Mouse (Mus musculus): ENCODE data around the gene Lrrc28.

Lrrc28 gene

DNA sequence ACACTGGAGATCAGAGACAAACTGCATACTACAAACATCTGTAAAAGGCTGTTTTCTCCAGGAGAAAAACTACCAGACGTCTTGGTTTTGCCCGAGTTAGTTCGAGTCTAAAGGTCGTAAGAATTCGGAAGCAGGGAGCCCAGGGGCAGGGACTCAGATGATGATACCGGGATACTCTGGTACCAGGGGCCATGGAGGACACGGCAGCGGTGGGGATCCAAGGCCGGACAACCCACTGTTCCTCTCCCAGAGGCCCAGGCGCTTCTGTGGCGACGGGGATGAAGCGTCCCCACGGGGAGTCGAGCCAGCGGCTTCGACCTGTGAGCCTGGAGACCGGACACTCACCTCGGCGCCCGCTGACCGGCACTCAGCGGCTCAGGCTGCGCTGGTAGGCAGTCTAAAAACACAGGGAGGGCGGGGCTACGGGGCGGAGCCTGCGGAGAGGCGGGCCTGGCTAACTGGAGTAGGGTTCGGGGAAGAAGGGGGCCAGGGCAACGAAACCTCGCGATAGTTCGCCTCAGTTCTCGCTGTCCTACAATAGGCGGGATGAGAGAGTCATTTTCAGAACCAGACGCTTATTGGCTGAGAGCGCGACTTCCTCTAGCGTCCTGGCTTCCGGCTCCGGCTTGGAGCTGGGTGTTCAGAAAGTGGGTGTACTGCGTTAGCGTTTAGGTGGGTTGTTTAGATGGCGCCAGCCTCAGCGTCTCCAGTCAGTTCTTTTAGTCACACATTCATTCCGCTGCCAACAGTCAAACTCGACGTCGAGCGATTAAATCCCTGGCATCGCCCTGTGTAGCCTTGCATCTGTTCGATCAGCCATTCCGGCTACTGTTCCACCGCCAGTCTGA, at the start of gene Lrrc28:
TSS of gene Lrrc28 (minus strand) at position 436 of the 848 bp plus-strand sequence.
- peak; percentile 100 for DNase-seq (ENCODE audit: low spot score)

DNA sequence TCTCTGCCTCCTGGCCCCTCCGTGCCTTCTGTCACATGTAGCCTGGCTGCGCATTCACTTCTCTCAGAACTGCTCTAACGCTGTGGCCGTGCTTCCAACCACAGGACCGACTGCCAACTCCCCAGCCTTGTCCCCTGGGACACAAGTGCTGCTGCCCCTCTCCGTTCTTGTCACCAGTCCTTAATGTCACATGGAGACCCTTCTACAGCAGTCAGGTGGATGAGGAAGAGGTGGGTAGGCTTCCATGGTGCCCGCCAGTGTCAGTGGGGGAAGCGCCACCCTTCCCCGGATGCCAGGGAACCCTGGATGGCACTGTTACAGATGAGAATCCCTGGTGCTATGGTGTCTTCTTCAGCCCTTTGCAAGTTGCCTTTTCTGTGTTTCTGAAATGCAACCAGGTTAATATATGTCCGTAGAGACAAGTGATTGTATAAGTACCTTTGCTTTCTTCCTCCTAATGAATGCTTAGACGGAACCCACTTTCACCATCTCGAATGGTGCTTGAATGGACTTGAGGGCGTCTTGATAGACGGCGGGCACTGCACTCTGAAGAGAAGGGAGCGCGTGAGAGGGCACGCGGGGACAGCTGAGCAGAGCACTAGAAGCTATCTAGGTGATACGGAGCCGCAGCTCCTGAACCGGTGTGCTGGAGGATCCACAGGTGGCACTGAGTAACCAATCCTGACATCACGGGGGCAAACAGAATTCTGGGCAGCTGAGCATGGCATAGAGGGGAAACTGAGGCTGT, 47.9 kb upstream of the Lrrc28 start:
- no peak for DNase-seq (ENCODE audit: low spot score)

DNA sequence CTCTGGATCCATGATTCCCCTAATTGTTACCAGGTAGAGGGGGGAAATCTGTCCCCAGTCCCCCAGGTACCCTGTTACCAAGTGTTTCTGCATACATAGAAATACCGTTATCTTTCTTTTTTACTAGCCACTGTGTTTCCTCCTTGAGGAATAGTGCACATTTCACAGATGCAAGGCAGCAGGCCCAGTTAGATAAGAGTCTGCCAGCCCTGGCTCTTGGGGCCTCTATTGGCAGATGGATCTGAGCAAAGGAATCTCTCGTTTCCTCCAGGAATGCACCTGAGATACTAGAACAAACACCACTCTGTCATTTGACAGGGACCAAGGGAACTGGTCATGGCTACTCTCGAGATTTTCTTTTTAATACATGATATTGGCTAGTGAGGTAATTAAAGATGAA, 47.1 kb upstream of the Lrrc28 start:
- no peak for DNase-seq (ENCODE audit: low spot score)

DNA sequence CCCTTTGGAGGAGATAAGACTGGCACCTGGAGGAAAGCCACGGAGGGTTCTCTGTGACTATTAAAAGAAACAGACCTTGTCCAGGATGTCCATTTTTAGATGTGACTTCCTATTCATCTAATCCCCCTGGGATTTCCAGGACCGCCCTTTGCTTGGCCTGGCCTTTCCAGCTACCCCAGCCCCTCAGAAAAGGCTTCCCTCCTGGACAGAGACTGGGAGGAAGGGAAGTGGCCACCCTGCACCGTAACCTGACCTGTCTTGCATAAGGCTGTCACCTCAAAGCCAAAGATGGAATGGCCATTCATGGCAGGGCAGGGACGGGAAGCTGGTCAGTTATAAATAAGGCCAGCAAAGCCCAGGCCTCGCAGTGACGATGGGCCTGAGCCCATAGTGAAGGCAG, 46.0 kb upstream of the Lrrc28 start:
- no peak for DNase-seq (ENCODE audit: low spot score)

DNA sequence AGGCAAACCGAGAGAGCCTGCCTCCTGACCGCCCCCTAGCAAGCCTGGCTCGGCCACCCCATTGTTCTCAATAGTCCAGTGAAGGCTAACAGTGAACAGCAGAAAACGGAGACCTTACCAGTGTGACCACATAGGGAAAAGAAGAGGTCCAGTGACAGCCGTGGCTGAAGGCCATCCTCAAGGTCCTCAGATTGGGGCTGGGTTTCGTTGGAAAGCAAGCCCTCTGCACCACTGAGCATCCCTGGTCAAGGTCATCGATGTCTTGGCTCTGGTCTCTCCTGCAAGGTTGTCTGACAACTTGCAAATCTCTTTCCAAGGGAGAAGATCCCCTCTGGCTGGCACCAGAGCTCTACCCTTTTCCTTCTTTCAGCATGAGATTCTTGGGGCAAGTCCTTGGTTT, 44.7 kb upstream of the Lrrc28 start:
- DNase-seq (ENCODE audit: low spot score) = no peak

DNA sequence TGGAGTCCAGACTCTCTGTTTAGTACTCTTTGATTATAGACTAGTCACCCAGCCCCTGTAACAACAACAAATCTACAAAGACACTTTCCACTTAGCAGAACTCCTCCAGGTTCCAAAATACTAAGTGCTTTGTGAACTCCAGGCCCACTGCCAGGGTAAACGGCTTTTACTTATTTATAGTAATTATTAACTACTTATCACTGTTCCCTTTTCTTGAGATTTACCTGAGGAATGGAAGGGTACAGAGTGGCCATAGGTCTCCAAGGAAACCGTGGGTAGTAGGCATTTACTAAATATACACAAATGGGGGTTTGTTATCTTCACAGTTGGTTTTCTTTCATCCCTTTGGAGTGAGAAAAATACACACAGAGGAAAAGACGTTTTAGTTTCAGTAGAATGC, 43.2 kb upstream of the Lrrc28 start:
- DNase-seq (ENCODE audit: low spot score) = no peak

DNA sequence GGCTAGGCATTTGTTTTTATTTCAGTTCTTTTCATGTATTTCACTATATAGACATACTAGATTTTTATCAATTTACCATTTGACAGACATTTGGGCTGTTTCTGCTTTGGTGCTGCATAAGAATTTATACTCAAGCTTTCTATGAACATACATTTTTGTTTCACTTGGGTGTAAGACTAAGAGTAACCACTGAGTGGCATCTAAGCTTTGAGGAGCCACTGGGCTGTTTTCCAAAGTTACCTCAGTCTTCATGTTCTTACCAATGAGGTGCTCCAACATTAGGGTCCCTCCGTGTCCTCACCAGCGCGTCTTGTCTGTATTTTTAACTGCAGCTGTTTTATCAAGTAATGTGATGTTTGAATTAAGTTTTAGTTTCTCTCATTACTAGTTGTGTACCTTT, 41.5 kb upstream of the Lrrc28 start:
- no peak for DNase-seq (ENCODE audit: low spot score)

DNA sequence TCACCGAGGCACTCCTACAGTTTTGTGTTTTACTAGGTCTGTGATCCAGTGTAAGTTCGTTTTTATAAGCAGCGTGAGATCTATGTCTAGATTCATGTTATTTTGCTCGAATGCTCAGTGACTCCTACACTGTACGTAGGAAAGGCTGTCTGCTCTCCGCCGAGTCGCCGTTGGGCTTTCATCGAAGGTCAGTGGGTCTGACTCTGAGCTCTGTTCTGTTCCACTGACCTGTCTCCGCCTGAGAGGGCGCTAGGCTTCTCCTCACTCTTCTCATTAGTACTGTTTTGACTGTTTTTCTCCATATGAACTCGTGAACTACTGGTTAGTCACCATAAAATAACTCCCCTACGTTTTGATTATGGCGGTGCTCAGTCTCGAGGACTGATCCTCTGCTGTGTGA, 37.9 kb upstream of the Lrrc28 start:
- no peak for DNase-seq (ENCODE audit: low spot score)

DNA sequence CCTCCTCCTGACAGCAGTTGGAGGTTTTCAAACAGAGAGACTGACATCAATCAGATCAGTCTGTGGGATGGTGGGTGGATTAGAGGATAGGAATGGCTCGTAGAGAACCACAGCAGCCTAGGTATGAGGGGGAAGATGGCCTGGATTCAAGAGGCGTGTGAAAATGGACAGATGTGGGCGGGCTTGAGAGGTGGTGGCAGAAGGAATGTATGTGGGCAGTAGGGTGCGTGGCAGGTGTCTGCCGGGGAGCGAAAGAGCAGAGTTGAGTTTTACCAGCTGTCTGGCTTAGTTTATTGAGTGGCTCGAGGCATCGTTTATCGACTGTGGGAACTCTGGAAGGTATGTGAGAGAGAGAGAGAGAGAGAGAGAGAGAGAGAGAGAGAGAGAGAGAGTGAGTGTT, 36.0 kb upstream of the Lrrc28 start:
- DNase-seq (ENCODE audit: low spot score) = no peak

DNA sequence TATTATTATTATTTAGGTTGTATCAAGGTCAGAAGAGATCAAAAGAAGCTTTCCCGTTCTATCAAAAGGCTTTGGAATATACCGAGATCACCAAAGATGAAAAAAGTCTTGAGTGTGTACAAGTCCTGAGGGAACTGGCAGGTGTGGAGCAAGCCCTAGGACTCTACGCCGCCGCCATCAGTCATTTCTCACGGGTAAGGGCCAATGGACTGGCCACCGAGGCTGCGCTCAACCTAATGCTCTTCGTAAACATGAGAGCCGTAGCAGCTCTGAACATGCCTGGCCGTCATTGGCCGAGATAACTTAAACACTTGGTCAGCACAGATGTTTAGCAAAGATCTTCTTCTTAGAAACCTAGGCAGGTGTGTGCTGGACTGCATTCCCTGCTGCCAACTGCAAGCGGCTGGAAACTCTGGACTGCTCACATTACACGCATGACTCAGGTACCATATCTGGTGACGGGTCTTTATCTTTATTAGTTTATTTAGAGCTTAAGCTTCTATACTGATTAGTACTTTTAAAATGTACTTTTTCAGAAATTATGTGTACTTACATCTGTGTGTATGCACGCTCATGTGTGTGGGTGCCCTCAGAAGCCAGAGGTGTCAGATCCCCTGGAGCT, 33.9 kb upstream of the Lrrc28 start:
- no peak for DNase-seq (ENCODE audit: low spot score)

DNA sequence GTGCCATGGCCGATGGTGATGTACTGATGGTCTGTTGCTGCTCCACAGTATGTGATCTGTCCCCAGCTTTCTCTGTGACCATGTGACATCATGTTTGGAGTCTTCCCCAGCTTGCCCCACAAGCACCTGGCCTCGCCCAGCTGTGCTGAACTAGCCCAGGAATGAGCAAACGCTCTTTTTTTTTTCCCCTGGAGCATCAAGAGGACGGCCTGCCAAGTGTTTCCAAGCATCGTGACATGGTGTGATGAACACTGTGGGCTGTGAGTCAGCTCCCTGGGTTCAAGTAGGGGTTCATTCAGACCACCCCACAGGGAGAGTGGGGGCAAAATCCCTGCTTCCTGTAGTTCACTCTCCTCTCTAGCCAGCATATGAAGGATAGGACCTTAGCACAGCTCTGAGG, 28.6 kb upstream of the Lrrc28 start:
- no peak for DNase-seq (ENCODE audit: low spot score)

DNA sequence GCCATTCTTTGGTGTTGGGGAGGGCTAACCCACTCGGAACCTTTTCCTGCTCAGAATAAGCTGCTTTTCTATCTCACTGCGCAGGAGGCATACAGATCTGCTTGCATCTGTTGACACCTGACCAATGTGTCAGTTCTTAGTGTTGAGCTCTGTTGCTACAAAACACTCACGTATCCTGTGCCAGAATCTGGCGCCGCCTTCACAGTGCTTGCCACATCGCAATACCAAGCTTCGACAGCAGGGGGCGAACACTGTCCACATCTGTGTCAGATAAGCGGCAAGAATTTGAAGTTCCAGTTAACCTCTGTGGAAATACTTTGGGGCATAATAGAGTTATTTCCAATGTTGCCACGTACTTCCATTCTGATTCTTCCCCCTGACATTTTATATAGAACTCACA, 27.6 kb upstream of the Lrrc28 start:
- peak; percentile 91 for DNase-seq (ENCODE audit: low spot score)

DNA sequence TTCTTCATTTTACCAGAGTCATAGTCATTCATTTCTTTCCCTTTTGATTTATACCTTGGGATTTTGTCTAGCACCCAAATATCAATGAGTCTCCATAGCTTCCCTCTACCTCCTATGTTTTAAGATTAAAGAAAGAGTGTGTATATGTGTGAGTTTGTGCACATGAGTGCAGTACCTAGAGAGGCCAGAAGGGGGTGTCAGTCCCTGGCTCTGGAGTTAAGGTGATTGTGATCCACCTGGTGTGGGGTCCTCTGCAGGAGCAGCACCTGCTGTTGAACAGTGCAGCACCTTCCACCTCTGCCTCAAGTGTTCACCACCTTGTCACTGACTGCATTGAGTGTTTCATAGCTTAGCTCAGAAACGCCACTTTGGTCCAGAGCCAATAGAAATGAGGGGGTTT, 25.9 kb upstream of the Lrrc28 start:
- DNase-seq (ENCODE audit: low spot score) = no peak

DNA sequence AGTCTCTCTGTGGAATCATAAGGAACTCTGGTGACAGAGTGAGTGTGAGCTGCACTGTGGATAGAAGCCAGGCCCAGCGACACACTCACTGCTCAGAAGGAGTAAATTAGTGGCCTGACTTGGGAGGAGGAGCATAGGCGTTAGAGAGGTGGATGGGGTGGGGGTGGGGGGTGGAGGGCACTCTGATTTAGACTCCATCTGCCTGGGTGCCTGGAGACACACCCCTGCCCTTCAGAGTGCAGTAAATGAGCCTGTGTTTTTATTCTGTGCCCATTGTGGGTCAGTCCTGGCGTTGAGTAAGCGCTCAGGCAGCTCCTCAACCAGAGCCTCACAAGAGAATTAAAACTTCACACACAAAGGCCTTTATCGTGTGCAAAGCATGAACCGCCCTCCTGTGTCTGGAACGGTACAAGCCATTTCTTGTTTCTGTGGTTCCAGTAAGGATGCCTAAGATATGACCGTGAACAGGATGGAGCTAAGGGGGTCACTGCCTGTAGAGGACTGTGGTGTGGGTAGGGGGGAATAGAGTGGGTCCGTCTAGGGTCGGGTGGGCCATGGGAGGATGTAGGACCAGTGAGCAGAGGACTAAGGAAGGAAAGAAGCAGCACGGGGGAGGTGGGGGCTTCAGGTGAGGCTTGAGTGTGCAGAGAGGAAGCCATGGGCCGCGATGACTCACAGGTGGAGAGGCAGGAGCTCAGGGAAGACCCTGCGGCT, 19.1 kb upstream of the Lrrc28 start:
- no peak for DNase-seq (ENCODE audit: low spot score)

DNA sequence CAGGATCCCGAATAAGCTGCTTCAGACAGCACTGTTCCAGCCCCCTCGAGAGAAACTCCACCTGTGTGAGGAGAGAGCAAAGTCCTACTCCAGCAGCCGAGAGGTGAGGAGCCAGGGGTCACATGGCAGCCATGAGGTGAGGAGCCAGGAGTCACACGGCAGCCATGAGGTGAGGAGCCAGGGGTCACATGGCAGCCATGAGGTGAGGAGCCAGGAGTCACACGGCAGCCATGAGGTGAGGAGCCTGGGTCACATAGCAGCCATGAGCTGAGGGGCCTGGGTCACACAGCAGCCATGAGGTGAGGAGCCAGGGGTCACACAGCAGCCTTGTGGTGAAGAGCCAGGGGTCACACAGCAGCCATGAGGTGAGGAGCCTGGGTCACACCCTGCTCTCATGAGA, 17.4 kb upstream of the Lrrc28 start:
- DNase-seq (ENCODE audit: low spot score) = no peak

DNA sequence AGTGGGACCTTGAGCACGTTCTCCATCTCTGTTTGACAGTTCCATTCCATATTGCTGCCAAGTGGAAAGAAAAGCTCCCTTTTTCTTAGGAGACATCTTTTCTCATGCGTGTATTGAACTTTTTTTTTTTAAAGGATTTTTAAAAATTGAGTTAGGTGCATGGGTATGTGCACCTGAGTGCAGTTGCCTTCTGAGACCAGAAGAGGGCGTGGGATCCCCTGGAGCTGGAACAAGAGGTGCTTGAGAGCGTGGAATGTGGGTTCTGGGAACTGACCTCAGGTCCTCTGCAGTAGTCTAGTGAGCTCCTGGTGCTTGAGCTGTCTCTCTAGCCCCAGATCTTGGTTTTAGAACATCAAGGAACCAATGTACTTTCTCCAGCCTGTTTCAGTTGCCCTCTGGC, 13.0 kb upstream of the Lrrc28 start:
- no peak for DNase-seq (ENCODE audit: low spot score)

DNA sequence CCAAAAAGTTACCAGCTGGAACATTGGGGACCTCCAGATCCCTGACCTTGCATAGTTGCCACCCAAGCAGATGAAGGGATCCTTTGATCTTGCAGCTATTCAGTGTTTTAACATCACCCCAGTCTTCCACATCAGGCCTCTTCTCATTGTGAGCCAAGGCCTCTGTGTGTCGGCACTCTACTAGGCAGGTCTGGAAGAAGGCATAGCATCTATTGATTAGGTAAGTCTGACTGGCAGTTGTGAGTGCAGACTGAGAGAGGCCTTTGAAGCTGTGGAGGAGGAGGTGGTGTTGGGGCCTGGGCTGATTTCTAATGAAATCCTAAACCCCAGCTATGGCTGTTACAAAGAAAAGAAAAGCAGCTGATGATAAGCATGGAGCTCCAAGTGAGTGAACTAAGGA, 10.1 kb upstream of the Lrrc28 start:
- DNase-seq (ENCODE audit: low spot score) = peak; percentile 66

DNA sequence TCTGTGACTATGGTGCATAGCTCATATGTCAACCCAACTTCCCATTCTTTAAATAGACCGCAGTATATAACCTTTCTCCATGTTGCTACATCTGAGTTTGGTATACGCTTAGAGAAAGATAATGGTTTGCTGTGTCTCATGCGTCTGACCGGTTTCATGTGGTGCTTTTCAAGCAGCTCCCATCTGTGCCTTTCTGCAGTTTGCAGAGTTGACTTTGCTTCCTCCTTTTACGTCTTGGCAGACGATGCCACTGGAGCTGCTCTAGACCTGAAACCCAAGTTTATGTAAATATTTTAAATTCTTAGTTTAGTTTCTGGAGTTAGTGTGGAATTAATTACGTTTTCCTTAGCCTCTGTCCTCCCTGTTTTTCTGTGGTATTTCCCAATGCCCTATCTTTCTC, 9.6 kb upstream of the Lrrc28 start:
- DNase-seq (ENCODE audit: low spot score) = no peak

DNA sequence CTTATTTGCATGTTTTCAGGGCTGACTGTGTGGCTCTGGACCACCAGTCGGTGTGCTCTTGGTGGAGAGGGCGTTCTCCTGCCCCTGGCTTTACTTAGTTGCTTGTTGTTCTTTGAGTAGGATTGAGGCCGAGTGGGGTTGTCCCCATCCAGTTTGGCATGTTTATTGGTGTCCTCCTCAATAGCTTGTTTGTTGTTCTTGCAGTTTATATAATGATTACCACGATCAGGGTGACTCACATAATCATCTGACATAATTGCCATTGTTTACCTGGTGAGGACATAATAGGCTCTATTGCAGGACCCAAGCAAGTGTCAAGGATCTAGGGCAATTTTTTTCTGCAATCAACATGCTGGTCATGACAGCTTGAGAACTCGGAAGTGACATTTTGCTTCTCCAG, 7.1 kb upstream of the Lrrc28 start:
- DNase-seq (ENCODE audit: low spot score) = no peak

DNA sequence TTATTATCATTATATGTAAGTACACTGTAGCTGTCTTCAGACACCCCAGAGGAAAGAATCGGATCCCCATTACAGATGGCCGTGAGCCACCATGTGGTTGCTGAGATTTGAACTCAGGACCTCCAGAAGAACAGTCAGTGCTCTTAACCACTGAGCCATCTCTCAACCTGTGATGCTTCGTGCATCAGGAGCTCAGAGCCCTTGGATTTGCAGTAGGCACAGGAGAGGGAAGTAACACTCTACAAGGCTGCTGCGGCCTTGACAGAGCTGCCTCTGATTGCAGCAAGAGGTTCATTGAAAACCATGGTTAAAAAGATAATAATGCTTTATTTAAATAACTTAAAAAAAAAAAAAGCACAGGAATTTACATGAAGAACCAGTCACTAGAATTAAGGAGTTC, 3.3 kb upstream of the Lrrc28 start:
- no peak for DNase-seq (ENCODE audit: low spot score)

DNA sequence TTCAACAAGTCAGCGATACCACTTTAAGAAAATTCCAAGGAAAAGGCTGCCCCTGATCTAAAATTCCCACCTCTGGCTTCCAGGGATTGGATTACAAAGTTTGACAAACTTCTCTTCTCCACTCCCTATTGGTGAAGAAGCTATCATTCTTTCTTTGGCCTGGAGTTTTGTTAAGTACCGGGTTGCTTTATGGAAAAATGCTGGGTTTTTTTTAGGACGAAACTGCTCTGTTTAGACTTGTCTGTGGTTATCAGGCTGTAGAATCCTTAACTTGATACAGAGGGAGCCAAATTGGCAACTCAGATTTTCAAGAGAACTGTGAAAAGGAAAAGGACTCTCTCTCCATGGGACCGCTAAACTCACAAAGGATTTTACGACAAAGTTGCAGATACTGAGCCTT, 2.2 kb upstream of the Lrrc28 start, which contains the start of gene Ttc23:
TSS of gene Ttc23 (plus strand) at position 134 of the 400 bp plus-strand sequence.
- peak; percentile 90 for DNase-seq (ENCODE audit: low spot score)

DNA sequence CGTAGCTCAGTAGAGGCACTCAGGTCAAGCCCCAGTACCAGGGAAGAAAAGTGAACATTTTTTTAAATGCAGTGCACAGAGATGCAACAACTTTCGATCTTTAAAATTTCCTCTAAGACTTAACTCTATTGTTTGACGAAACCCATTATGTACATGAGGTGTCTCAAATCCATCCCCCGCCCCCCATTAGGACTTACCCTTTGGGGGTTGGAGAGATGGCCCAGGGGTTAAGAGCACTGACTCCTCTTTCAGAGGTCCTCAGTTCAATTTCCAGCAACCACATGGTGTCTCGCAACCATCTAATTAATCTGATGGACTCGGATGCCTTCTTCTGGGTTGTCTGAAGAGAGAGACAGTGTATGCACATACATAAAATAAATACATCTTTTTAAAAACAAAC, 1.1 kb upstream of the Lrrc28 start:
- DNase-seq (ENCODE audit: low spot score) = peak; percentile 63

DNA sequence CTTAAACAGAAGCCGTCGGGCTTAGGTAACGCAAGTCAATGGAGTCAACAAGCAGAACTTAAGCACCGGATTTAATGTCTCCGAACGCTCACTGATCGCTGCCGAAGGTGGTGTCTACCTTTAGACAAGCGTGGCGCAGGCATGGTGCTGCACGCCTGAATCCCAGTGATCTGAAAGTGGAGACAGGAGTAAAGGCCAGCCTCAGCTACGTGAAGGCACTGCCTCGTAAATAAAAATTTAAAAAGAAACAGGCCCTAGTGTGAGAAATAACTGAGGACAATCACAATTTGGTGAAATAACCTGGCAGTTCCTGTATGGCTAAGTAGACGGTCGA, 580 bp upstream of the Lrrc28 start:
- DNase-seq (ENCODE audit: low spot score) = no peak

Measured in embryo, embryonic 10.5 days (tissue).